Mouse (Mus musculus): Measurements from ENCODE around the gene Ppp1r9a. TPM values are rescaled to one million over a fixed set of nuclear protein-coding genes. Genes with fewer than 3 reads are reported as not detected.
"Not testable (repeated sequence)": the region's sequence is repeated elsewhere in the genome, so short reads cannot be mapped to it uniquely, and the experiment has no call there.

Ppp1r9a gene
- 3.8 and 3.9 TPM in 2 replicates for polyA plus RNA-seq (2015; fragmentation: Nextera tagmentation; extraction: Ambion mirVana)

DNA sequence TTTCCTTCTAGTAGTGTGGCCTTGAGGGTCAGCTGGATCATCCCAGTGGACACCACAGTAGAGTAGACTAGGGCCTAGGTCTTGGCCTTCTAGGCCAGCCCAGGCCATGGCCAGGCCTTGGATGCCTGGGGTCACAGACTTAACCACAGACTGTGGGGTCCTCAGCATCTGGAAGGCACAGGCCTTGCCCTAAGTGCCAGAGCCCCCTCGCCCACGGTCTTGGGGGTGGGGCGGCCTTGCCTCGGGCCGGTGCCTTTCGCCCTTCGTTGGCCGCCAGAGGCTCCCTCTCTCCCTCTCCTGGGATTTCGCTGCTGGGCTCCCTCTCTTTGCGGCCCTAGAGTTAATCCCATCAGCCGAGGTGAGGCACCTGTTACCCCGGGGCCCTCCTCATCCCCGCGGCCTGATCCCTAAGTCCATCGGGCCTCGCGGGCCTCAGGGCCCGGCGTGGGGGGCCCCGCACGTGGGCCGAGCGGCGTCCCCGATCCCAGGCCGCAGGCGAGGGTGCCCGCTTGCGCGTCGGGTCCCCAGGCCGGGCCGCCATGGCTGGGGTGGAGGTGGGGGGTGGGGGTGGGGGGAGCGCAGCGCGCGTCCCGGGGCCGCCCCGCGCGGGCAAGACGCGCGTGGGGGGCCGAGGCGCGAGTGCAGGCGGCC is at the start of gene Ppp1r9a:
TSS of gene Ppp1r9a (plus strand) at position 244 of the 651 bp plus-strand sequence.
- Histone ChIP-seq H3K9me3 (replicated peaks; ENCODE audit: control insufficient read depth, low read length) (no peaks in the 10 kb centered on the region), H3K36me3 (ENCODE audit: control insufficient read depth, insufficient read depth) (no peaks in the 10 kb centered on the region), H3K27ac (ENCODE audit: low read length) (peak within 1 kb of the TSS; percentile 53), H3K9ac (ENCODE audit: low read depth, low read length) (peak within 1 kb of the TSS; percentile 68), H3K4me2 (ENCODE audit: low read depth, low read length) (peak within 1 kb of the TSS; percentile 74), H3K4me1 (ENCODE audit: control insufficient read depth, low read depth, low read length) (no peaks in the 10 kb centered on the region; the same call in 1 of the 2 replicates), H3K4me3 (ENCODE audit: low read depth, low read length) (peak within 1 kb of the TSS; percentile 68), H3K27me3 (ENCODE audit: control insufficient read depth, insufficient read depth, low read depth, low read length) (peaks cover 5% of the 10 kb centered on the region)
- peak; percentile 65 for ATAC-seq (ENCODE audit: low read depth)
- under 1% methylated on average over 37 of the region's 49 CpGs for WGBS (ENCODE audit: insufficient replicate concordance)

DNA sequence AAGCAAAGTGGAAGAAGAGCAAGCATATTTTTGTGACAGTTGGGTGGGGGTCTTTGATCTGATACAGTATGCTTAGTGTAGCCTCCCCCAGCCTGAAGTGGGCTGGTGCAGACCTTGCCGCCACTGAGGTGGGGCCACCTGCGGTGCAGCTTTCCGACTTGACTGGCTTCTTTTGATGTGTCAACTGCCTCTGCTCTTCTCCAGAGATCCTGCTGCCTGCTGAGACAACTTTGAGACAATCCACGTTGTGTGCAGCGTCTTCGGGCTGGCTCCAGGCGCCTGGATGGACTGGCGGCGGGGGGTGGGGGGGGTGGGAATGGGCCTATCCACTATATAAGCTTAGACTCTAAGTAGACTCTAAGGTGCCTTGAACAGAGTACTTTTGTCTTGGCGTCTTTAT is 47.5 kb upstream of the Ppp1r9a start:
- WGBS (ENCODE audit: insufficient replicate concordance), result 69% methylated on average over 10 of the region's 10 CpGs
- H3K36me3 ChIP-seq (ENCODE audit: control insufficient read depth, insufficient read depth), result no peaks in the 10 kb centered on the region
- no peaks in the 10 kb centered on the region for H3K4me1 ChIP-seq (ENCODE audit: control insufficient read depth, low read depth, low read length)
- H3K9me3 ChIP-seq (replicated peaks; ENCODE audit: control insufficient read depth, low read length), result no peaks in the 10 kb centered on the region
- ATAC-seq (ENCODE audit: low read depth), result no peak
- H3K27me3 ChIP-seq (ENCODE audit: control insufficient read depth, insufficient read depth, low read depth, low read length), result no peaks in the 10 kb centered on the region
- no peak overlapping the region for H3K4me2 ChIP-seq (ENCODE audit: low read depth, low read length)
- no peak overlapping the region for H3K27ac ChIP-seq (ENCODE audit: low read length)
- no peak overlapping the region for H3K4me3 ChIP-seq (ENCODE audit: low read depth, low read length)
- no peak overlapping the region for H3K9ac ChIP-seq (ENCODE audit: low read depth, low read length)

DNA sequence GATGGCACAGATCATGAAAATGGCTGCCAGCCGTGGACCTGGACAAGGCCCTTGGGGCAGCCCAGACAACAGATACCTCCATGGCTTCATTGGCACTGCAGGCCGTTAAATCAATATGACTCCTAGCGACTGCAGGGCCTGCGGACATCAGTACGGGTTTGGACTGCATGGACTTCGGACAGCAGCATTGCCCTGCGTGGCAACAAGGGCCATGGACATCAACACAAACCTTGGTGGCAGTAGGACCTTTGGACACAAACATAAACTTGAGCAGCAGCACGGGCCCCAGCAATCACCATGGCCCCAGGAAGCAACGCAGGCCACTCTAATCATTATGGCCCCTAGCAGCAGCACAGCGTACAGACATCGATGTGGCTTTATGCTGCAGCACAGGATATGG is 45.8 kb upstream of the Ppp1r9a start:
- no peaks in the 10 kb centered on the region for H3K27me3 ChIP-seq (ENCODE audit: control insufficient read depth, insufficient read depth, low read depth, low read length)
- H3K9ac ChIP-seq (ENCODE audit: low read depth, low read length), result no peak overlapping the region
- no peaks in the 10 kb centered on the region for H3K36me3 ChIP-seq (ENCODE audit: control insufficient read depth, insufficient read depth)
- 73% methylated on average over 11 of the region's 11 CpGs for WGBS (ENCODE audit: insufficient replicate concordance)
- ATAC-seq (ENCODE audit: low read depth), result peak; percentile 60
- no peak overlapping the region for H3K27ac ChIP-seq (ENCODE audit: low read length)
- no peak overlapping the region for H3K4me2 ChIP-seq (ENCODE audit: low read depth, low read length)
- H3K9me3 ChIP-seq (replicated peaks; ENCODE audit: control insufficient read depth, low read length), result no peaks in the 10 kb centered on the region
- no peaks in the 10 kb centered on the region for H3K4me1 ChIP-seq (ENCODE audit: control insufficient read depth, low read depth, low read length)
- H3K4me3 ChIP-seq (ENCODE audit: low read depth, low read length), result no peak overlapping the region

- Histone ChIP-seq H3K4me1 (ENCODE audit: control insufficient read depth, low read depth, low read length) (no peaks in the 10 kb centered on the region), H3K9me3 (replicated peaks; ENCODE audit: control insufficient read depth, low read length) (no peaks in the 10 kb centered on the region), H3K9ac (ENCODE audit: low read depth, low read length) (no peak overlapping the region), H3K4me2 (ENCODE audit: low read depth, low read length) (no peak overlapping the region), H3K27ac (ENCODE audit: low read length) (no peak overlapping the region), H3K36me3 (ENCODE audit: control insufficient read depth, insufficient read depth) (no peaks in the 10 kb centered on the region), H3K4me3 (ENCODE audit: low read depth, low read length) (no peak overlapping the region), H3K27me3 (ENCODE audit: control insufficient read depth, insufficient read depth, low read depth, low read length) (no peaks in the 10 kb centered on the region)
- no peak for ATAC-seq (ENCODE audit: low read depth)
- 63% methylated on average over 3 of the region's 3 CpGs for WGBS (ENCODE audit: insufficient replicate concordance)
Observed at GRCm38 (mm10) chr6:4884316-4884715, 18.4 kb upstream of the Ppp1r9a start.

- Histone ChIP-seq H3K4me2 (ENCODE audit: low read depth, low read length) (no peak overlapping the region), H3K27me3 (ENCODE audit: control insufficient read depth, insufficient read depth, low read depth, low read length) (no peaks in the 10 kb centered on the region), H3K4me1 (ENCODE audit: control insufficient read depth, low read depth, low read length) (no peaks in the 10 kb centered on the region), H3K4me3 (ENCODE audit: low read depth, low read length) (no peak overlapping the region), H3K27ac (ENCODE audit: low read length) (no peak overlapping the region), H3K9me3 (replicated peaks; ENCODE audit: control insufficient read depth, low read length) (no peaks in the 10 kb centered on the region), H3K36me3 (ENCODE audit: control insufficient read depth, insufficient read depth) (no peaks in the 10 kb centered on the region), H3K9ac (ENCODE audit: low read depth, low read length) (no peak overlapping the region)
- ATAC-seq (ENCODE audit: low read depth), result no peak
- WGBS (ENCODE audit: insufficient replicate concordance), result 48% methylated on average over 9 of the region's 9 CpGs
Observed at GRCm38 (mm10) chr6:4889544-4889943, 13.2 kb upstream of the Ppp1r9a start.

DNA sequence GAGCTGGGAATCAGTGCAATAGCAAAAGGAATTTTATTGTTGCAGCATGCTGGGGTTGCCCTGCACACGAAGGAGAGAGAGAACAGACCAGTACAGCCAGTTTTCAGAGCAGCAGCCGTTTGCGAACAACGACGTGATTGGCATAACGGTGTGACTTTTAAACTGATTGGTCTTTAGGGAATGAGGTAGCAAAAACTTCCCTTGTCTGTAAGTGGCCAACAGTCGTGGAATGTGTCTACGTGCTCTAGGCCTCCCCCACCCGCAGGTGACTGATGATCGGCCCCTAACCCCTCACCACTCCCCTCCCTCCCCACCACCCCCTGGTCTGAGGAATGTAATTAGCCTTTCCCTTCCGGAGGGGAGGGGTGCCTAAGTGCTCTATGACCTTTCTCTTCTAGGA is 10.3 kb upstream of the Ppp1r9a start:
- no peaks in the 10 kb centered on the region for H3K4me1 ChIP-seq (ENCODE audit: control insufficient read depth, low read depth, low read length)
- no peak overlapping the region for H3K27ac ChIP-seq (ENCODE audit: low read length)
- no peak overlapping the region for H3K9ac ChIP-seq (ENCODE audit: low read depth, low read length)
- no peak overlapping the region for H3K4me3 ChIP-seq (ENCODE audit: low read depth, low read length)
- H3K36me3 ChIP-seq (ENCODE audit: control insufficient read depth, insufficient read depth), result no peaks in the 10 kb centered on the region
- H3K4me2 ChIP-seq (ENCODE audit: low read depth, low read length), result no peak overlapping the region
- WGBS (ENCODE audit: insufficient replicate concordance), result 66% methylated on average over 11 of the region's 11 CpGs
- no peaks in the 10 kb centered on the region for H3K27me3 ChIP-seq (ENCODE audit: control insufficient read depth, insufficient read depth, low read depth, low read length)
- ATAC-seq (ENCODE audit: low read depth), result no peak
- H3K9me3 ChIP-seq (replicated peaks; ENCODE audit: control insufficient read depth, low read length), result no peaks in the 10 kb centered on the region

DNA sequence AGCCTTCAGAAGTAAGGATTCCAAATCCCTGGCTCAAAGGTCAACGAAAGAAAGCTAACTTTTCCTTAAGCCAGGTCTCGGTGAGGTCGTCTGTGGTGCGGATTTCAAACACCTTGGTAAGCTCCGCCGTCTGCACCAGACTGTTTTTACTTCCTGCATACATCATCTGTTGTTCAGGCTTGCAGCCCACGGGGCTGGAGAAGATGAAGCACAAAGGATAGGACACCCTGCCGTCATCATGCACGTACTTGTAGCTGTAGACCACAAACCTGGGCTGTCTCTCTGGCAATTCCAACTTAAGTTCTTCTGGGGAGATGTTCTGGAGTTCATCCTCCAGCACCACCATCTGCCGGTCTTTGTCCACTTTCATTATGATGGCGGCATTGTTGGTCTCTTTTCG is 9.4 kb upstream of the Ppp1r9a start:
- not testable (repeated sequence) for H3K9me3 ChIP-seq (replicated peaks; ENCODE audit: control insufficient read depth, low read length); H3K4me2 ChIP-seq (ENCODE audit: low read depth, low read length); ATAC-seq (ENCODE audit: low read depth); H3K9ac ChIP-seq (ENCODE audit: low read depth, low read length); H3K36me3 ChIP-seq (ENCODE audit: control insufficient read depth, insufficient read depth); H3K27ac ChIP-seq (ENCODE audit: low read length); H3K4me3 ChIP-seq (ENCODE audit: low read depth, low read length); H3K27me3 ChIP-seq (ENCODE audit: control insufficient read depth, insufficient read depth, low read depth, low read length); H3K4me1 ChIP-seq (ENCODE audit: control insufficient read depth, low read depth, low read length)
- 55% methylated on average over 12 of the region's 12 CpGs for WGBS (ENCODE audit: insufficient replicate concordance)

GRCm38 (mm10) chr6:4899906-4900305 is 2.8 kb upstream of the Ppp1r9a start:
- Histone ChIP-seq H3K4me1 (ENCODE audit: control insufficient read depth, low read depth, low read length) (no peaks in the 10 kb centered on the region; the same call in 1 of the 2 replicates), H3K4me2 (ENCODE audit: low read depth, low read length) (no peak overlapping the region), H3K9ac (ENCODE audit: low read depth, low read length) (no peak overlapping the region), H3K27ac (ENCODE audit: low read length) (no peak overlapping the region), H3K9me3 (replicated peaks; ENCODE audit: control insufficient read depth, low read length) (no peaks in the 10 kb centered on the region), H3K27me3 (ENCODE audit: control insufficient read depth, insufficient read depth, low read depth, low read length) (peaks cover 5% of the 10 kb centered on the region), H3K36me3 (ENCODE audit: control insufficient read depth, insufficient read depth) (no peaks in the 10 kb centered on the region), H3K4me3 (ENCODE audit: low read depth, low read length) (no peak overlapping the region)
- WGBS (ENCODE audit: insufficient replicate concordance), result 62% methylated on average over 6 of the region's 6 CpGs
- ATAC-seq (ENCODE audit: low read depth), result no peak

- Histone ChIP-seq H3K4me3 (ENCODE audit: low read depth, low read length) (peak overlapping the region; percentile 68), H3K4me2 (ENCODE audit: low read depth, low read length) (peak overlapping the region; percentile 74), H3K4me1 (ENCODE audit: control insufficient read depth, low read depth, low read length) (no peaks in the 10 kb centered on the region; the same call in 1 of the 2 replicates), H3K36me3 (ENCODE audit: control insufficient read depth, insufficient read depth) (no peaks in the 10 kb centered on the region), H3K27me3 (ENCODE audit: control insufficient read depth, insufficient read depth, low read depth, low read length) (peaks cover 5% of the 10 kb centered on the region), H3K9ac (ENCODE audit: low read depth, low read length) (peak overlapping the region; percentile 68), H3K27ac (ENCODE audit: low read length) (peak overlapping the region; percentile 53), H3K9me3 (replicated peaks; ENCODE audit: control insufficient read depth, low read length) (no peaks in the 10 kb centered on the region)
- peak; percentile 51 for ATAC-seq (ENCODE audit: low read depth)
- under 1% methylated on average over 56 of the region's 77 CpGs for WGBS (ENCODE audit: insufficient replicate concordance)
Observed at GRCm38 (mm10) chr6:4903325-4904054, 773 bp downstream of the Ppp1r9a start.

All from liver, embryonic 16.5 days (tissue).